Mouse (Mus musculus) liver, embryonic 14.5 days (tissue): ENCODE measurements around the gene Cntnap2. TPM values are rescaled to one million over a fixed set of nuclear protein-coding genes. Genes with fewer than 3 reads are reported as not detected.

Experiments used
- ATAC-seq: fragments of 200-750 bp; cut with Nextera tagmentation; 2 replicates; pipeline ENCODE4 v1.8.0; 2017; ENCODE audit warnings: moderate number of reproducible peaks, mild to moderate bottlenecking, moderate library complexity; ENCODE audit not compliant: insufficient read depth
- DNase-seq, 3 experiments: peaks; one replicate each; pipeline ENCODE4 v3.0.0-alpha.2; 2012 to 2013; ENCODE audit warnings: low read depth in 3 of 3, low spot score in 3 of 3
- H3K27ac ChIP-seq: fragments of 300-500 bp; sonication (generic); 2 replicates; pipeline ENCODE4 v1.5.1; 2014; ENCODE audit warnings: moderate library complexity, mild to moderate bottlenecking, control low read depth, inconsistent platforms
- H3K27me3 ChIP-seq: fragments of 300-500 bp; sonication (generic); 2 replicates; pipeline ENCODE4 v1.6.1; 2014; ENCODE audit warnings: mild to moderate bottlenecking, low read length, moderate library complexity; ENCODE audit not compliant: control insufficient read depth, insufficient read depth
- H3K36me3 ChIP-seq: fragments of 300-500 bp; sonication (generic); replicated peaks from 2 replicates; pipeline ENCODE4 v1.6.1; 2014; ENCODE audit warnings: low read depth; ENCODE audit not compliant: control insufficient read depth, insufficient read depth
- H3K4me1 ChIP-seq, 2 experiments: fragments of 200-500 bp in 1 of 2; fragments of 300-500 bp in 1 of 2; sonication (generic) in 1 of 2; replicated peaks; 2 replicates each; pipeline ENCODE4 v1.6.1; 2012 to 2014; ENCODE audit warnings: antibody characterized with exemption in 1 of 2, inconsistent platforms in 1 of 2, low read length in 1 of 2; ENCODE audit not compliant: control insufficient read depth in 2 of 2, insufficient read depth in 2 of 2
- H3K4me2 ChIP-seq: fragments of 300-500 bp; sonication (generic); 2 replicates; pipeline ENCODE4 v1.6.1; 2014; ENCODE audit warnings: low read depth, mild to moderate bottlenecking, control low read depth, moderate library complexity
- H3K4me3 ChIP-seq, 2 experiments: fragments of 200-500 bp in 1 of 2; fragments of 300-500 bp in 1 of 2; sonication (generic) in 1 of 2; 2 replicates each; pipeline ENCODE4 v1.5.1; 2012 to 2014; ENCODE audit warnings: low read depth in 2 of 2, low read length in 2 of 2, mild to moderate bottlenecking in 2 of 2, control low read depth in 1 of 2, inconsistent platforms in 1 of 2, moderate library complexity in 1 of 2; ENCODE audit not compliant: insufficient read depth in 1 of 2
- H3K9ac ChIP-seq: fragments of 300-500 bp; sonication (generic); replicated peaks from 2 replicates; pipeline ENCODE4 v1.6.1; 2014; ENCODE audit warnings: mild to moderate bottlenecking, control low read depth, moderate library complexity
- H3K9me3 ChIP-seq: fragments of 300-500 bp; sonication (generic); 2 replicates; pipeline ENCODE4 v1.6.1; 2016; ENCODE audit warnings: low read length, mixed read lengths; ENCODE audit not compliant: control insufficient read depth
- CTCF ChIP-seq: IDR thresholded peaks from 2 replicates; pipeline ENCODE4 v1.5.1; 2016; ENCODE audit warnings: antibody characterized with exemption, low read depth, control low read depth
- EP300 ChIP-seq: IDR thresholded peaks from 2 replicates; pipeline ENCODE4 v1.6.1; 2016; ENCODE audit warnings: antibody characterized with exemption, low read depth
- WGBS: fragments of 180-500 bp; shearing (Covaris S2); extraction: QIAGEN DNeasy Blood & Tissue Kit; methylation state at CpG from one replicate; pipeline ENCODE4 v1.1.7; 2014; ENCODE audit not compliant: insufficient replicate concordance; 5-methylcytosine and 5-hydroxymethylcytosine counted together
- polyA plus RNA-seq, 2 experiments: library from polyadenylated mRNA; depleted of rRNA in 1 of 2; stranded (reverse) in 1 of 2; unstranded in 1 of 2; fragments of >200 nt; fragmentation: Nextera tagmentation in 1 of 2; extraction: Ambion mirVana in 1 of 2; gene quantifications; 2 replicates each; pipeline versions ENCODE4 v1.2.1 to v1.2.3; 2012 to 2014

Gene Cntnap2
- polyA plus RNA-seq, 2 experiments, result 0.38 to 0.39 TPM

DNA sequence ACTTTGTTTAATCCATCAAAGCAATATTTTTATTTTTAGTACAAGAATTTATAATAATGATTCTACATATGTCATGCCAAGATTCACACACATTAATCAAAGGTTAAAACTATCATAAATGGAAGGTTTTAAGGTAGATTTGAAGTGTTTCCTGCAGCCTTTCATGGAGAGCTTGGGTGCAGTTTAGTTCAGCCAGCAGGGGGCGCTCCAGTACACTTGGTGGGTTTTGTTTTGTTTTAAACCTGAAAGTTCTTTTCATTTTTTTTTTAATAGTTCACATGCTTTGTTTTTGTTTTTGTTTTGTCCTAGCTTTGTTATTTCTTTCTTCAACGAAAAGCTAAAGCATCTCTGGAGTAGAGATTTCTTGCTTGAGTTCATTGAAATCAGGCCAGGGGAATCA lies 264.3 kb downstream of the Cntnap2 start:
- WGBS, result 0% methylated on average over 2 of the region's 2 CpGs

DNA sequence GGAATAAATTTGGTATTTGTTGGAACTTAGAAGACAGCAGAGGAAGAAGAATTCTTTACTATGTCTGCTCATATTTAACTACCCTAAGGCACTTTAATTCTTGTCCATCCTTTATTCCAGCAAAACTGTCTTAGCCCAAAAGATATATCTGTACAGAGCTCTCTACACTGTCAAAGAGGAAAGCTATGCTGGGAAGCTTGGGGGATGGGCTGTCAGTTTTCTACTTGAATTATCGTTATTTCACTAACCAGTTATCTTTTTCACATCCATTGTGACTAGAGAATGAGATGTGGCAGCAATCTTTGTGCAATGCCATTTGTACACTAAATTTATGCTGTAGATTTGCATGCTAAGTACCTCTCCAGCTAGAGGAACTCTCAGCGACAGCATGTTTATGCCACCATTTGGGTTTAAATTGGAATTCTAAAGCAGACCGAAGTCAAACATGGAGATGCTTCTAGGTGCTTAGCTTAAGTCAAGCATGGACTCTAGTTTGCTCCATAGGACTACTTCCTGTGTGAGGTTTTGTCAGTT lies 268.9 kb downstream of the Cntnap2 start:
- H3K27me3 ChIP-seq, result no peaks in the 10 kb centered on the region
- H3K4me1 ChIP-seq, result no peaks in the 10 kb centered on the region
- WGBS, result 67% methylated on average over 3 of the region's 3 CpGs
- H3K9ac ChIP-seq, result no peak overlapping the region
- no peak overlapping the region for H3K4me2 ChIP-seq
- TF ChIP-seq CTCF, result no peak
- TF ChIP-seq EP300, result no peak
- no peaks in the 10 kb centered on the region for H3K36me3 ChIP-seq
- DNase-seq, result no peak
- H3K27ac ChIP-seq, result no peak overlapping the region
- no peak for ATAC-seq
- H3K4me3 ChIP-seq, result no peak overlapping the region
- no peaks in the 10 kb centered on the region for H3K9me3 ChIP-seq

More for the DNA sequence above, 264.3 kb downstream of the Cntnap2 start:
- H3K27ac ChIP-seq, result no peak overlapping the region
- no peaks in the 10 kb centered on the region for H3K36me3 ChIP-seq
- no peaks in the 10 kb centered on the region for H3K4me1 ChIP-seq
- H3K9ac ChIP-seq, result no peak overlapping the region
- ATAC-seq (no peak), DNase-seq (peak in 1 of 3 experiments; percentile 4)
- H3K4me3 ChIP-seq, result no peak overlapping the region
- H3K9me3 ChIP-seq, result no peaks in the 10 kb centered on the region
- H3K27me3 ChIP-seq, result no peaks in the 10 kb centered on the region
- H3K4me2 ChIP-seq, result no peak overlapping the region
- TF ChIP-seq CTCF, result peak; percentile 63
- TF ChIP-seq EP300, result no peak

DNA sequence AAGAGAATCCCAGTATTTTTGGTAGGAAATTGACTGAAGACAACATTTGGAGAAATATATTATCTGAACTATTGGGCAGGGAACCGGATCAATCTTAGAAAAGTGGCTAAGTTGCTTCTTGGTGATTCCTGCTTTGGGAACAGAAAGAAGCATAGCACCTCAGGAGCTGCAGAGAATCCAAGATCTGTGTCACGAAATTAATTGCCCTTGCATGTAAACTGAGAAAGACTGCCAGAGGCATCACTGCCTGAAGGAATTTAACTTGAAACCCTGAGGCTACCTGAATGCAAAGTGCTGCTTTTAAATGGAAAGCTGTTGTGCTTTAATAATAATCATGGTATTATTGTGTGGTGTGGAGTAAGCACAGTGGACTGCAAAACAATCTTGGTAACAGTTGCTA lies 286.2 kb downstream of the Cntnap2 start:
- no peak overlapping the region for H3K4me3 ChIP-seq
- ATAC-seq (no peak), DNase-seq (no peak)
- no peak overlapping the region for H3K27ac ChIP-seq
- no peaks in the 10 kb centered on the region for H3K4me1 ChIP-seq
- WGBS, result 52% methylated on average over 2 of the region's 2 CpGs
- TF ChIP-seq CTCF, result no peak
- TF ChIP-seq EP300, result no peak
- no peaks in the 10 kb centered on the region for H3K27me3 ChIP-seq
- H3K4me2 ChIP-seq, result no peak overlapping the region
- no peaks in the 10 kb centered on the region for H3K36me3 ChIP-seq
- H3K9ac ChIP-seq, result no peak overlapping the region
- H3K9me3 ChIP-seq, result no peaks in the 10 kb centered on the region

DNA sequence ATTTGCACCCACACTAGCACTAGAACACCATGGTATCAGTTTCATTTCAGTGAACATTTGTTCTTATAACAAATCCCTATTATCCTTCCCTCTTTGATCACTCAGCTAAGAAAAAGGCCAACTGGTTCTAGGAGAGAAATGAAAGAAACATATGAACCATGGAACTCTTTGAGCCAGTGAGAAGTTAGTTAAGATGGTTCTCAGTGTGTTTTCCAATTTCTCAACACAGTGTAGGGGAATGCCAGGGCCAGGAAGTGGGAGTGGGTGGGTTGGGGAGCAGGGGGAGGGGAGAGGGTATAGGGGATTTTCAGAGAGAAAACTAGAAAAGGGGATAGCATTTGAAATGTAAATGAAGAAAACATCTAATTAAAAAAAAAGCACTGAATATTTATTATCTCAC lies 286.8 kb downstream of the Cntnap2 start:
- DNase-seq (no peak), ATAC-seq (no peak)
- Histone ChIP-seq H3K9ac (no peak overlapping the region), H3K4me2 (no peak overlapping the region), H3K4me3 (no peak overlapping the region), H3K27ac (no peak overlapping the region), H3K36me3 (no peaks in the 10 kb centered on the region), H3K4me1 (no peaks in the 10 kb centered on the region), H3K9me3 (no peaks in the 10 kb centered on the region), H3K27me3 (no peaks in the 10 kb centered on the region)
- TF ChIP-seq CTCF, result no peak
- TF ChIP-seq EP300, result no peak

DNA sequence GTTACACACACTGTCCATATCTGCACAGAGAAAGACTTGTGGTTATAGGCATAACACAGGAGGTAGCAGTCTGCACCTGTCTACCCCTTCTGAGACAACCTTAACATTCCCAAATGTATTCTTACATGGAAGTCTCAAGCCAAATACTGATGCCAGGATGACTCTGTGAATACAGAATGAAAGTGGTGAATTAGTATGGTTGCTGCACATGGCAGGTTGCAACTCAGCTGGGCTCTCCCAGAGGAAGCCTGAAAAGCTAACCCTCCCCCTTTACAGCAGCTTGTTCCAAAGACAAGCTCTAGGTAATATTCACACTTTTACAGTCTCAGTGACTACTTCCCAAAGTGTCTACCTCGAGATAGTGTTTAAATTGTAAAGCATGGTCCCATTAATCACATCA lies 307.3 kb downstream of the Cntnap2 start:
- Histone ChIP-seq H3K27me3 (no peaks in the 10 kb centered on the region), H3K9ac (no peak overlapping the region), H3K27ac (no peak overlapping the region), H3K4me2 (no peak overlapping the region), H3K4me3 (no peak overlapping the region), H3K4me1 (no peaks in the 10 kb centered on the region), H3K36me3 (no peaks in the 10 kb centered on the region), H3K9me3 (no peaks in the 10 kb centered on the region)
- TF ChIP-seq CTCF (no peak), EP300 (no peak)
- WGBS, result 12% methylated on average over 1 of the region's 1 CpGs
- no peak for ATAC-seq
- DNase-seq, result no peak
